Mouse (Mus musculus): Measurements from ENCODE around the gene Ddx46. TPM values are rescaled to one million over a fixed set of nuclear protein-coding genes. Genes with fewer than 3 reads are reported as not detected.
"Not testable (repeated sequence)": the region's sequence is repeated elsewhere in the genome, so short reads cannot be mapped to it uniquely, and the experiment has no call there.

Ddx46 gene
- polyA plus RNA-seq, 1 experiment from 2014 or later: 28.2 TPM

DNA sequence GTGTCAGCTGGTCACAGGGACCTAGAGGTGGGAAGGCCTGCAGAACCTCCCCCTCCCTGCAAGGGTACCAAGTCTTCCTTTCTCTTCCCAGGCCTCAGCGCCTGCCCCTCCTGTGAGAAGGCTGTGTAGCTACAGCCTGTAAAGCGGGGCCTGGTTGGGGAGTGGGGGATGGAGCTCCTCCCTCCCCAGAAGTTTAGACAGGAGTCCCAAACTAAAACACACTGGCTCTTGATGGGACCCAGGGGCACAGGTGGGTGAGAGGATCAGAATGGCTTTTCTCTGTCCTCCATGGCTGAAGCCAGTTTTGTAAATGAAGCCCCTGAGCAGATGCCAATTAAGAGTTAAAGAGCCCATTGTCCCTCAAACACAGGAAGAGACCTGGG is 27.2 kb upstream of the Ddx46 start:
- Histone ChIP-seq H3K4me2 (no peak overlapping the region), H3K27me3 (replicated peaks) (no peaks in the 10 kb centered on the region), H3K4me3 (no peak overlapping the region), H3K9me3 (replicated peaks) (no peaks in the 10 kb centered on the region), H3K9ac (no peak overlapping the region), H3K36me3 (peaks cover 64% of the 10 kb centered on the region), H3K27ac (no peak overlapping the region), H3K4me1 (no peaks in the 10 kb centered on the region)
- no peak for ATAC-seq
- 78% methylated on average over 2 of the region's 2 CpGs for WGBS (ENCODE audit: insufficient replicate concordance)

- no peak overlapping the region for H3K4me3 ChIP-seq
Observed at GRCm38 (mm10) chr13:55611996-55612395, 22.8 kb upstream of the Ddx46 start.

DNA sequence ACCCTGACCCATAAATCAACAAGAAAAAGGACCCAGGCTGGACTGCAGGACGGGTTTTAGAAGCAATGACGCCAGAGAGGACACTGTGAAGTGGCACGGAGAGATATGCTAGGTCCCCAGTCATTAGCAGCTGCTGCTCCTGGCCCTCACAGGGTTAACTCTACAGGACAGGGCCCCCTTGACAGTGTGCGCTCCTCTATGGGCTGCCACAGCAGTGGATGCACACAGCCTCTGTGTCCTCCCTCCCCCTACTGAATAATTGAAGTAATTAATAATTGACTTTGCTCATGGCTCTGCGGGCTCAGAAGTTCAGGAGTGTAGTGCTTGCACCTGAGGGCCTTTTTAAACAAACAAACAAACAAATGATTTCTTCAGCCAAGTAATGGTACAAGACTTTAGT is 21.4 kb upstream of the Ddx46 start:
- WGBS (ENCODE audit: insufficient replicate concordance): 57% methylated on average over 5 of the region's 5 CpGs
- ATAC-seq: no peak
- H3K4me3 ChIP-seq: no peak overlapping the region
- no peaks in the 10 kb centered on the region for H3K27me3 ChIP-seq (replicated peaks)
- no peaks in the 10 kb centered on the region for H3K4me1 ChIP-seq
- no peaks in the 10 kb centered on the region for H3K9me3 ChIP-seq (replicated peaks)
- H3K27ac ChIP-seq: no peak overlapping the region
- H3K9ac ChIP-seq: no peak overlapping the region
- H3K4me2 ChIP-seq: no peak overlapping the region
- peaks cover 26% of the 10 kb centered on the region for H3K36me3 ChIP-seq

More at GRCm38 (mm10) chr13:55611996-55612395, 22.8 kb upstream of the Ddx46 start:
- H3K36me3 ChIP-seq: peaks cover 40% of the 10 kb centered on the region
- ATAC-seq: no peak
- H3K27me3 ChIP-seq (replicated peaks): no peaks in the 10 kb centered on the region
- no peak overlapping the region for H3K9ac ChIP-seq
- WGBS (ENCODE audit: insufficient replicate concordance): 72% methylated on average over 7 of the region's 7 CpGs
- H3K9me3 ChIP-seq (replicated peaks): no peaks in the 10 kb centered on the region
- no peak overlapping the region for H3K4me2 ChIP-seq
- H3K4me1 ChIP-seq: no peaks in the 10 kb centered on the region
- no peak overlapping the region for H3K27ac ChIP-seq

- H3K27ac ChIP-seq: no peak overlapping the region
- H3K4me2 ChIP-seq: no peak overlapping the region
- 57% methylated on average over 4 of the region's 4 CpGs for WGBS (ENCODE audit: insufficient replicate concordance)
- no peak overlapping the region for H3K9ac ChIP-seq
- no peaks in the 10 kb centered on the region for H3K27me3 ChIP-seq (replicated peaks)
- H3K36me3 ChIP-seq: no peaks in the 10 kb centered on the region
- no peaks in the 10 kb centered on the region for H3K9me3 ChIP-seq (replicated peaks)
- ATAC-seq: no peak
- H3K4me1 ChIP-seq: peaks cover 24% of the 10 kb centered on the region
- H3K4me3 ChIP-seq: no peak overlapping the region
Observed at GRCm38 (mm10) chr13:55619328-55619727, 15.5 kb upstream of the Ddx46 start.

DNA sequence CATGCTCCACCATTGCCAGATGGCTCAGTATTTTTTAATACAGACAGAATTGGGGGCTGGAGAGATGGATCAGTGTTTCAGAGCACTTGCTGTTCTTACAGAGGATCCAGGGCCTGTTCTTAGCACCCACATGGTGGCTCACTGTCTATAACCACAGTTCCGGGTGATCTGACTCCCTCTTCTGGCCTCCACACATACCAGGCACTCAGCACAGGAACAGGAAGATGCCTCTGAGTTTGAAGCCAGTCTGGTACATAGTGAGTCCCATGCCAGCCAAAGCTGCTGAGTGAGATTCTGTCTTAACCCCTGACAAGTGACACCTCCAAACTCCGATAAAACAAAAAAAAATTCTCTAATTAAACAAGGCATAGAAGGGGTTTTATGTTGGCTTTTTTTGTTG is 14.6 kb upstream of the Ddx46 start:
- Histone ChIP-seq H3K36me3 (peaks cover 9% of the 10 kb centered on the region), H3K4me2 (no peak overlapping the region), H3K4me1 (peaks cover 32% of the 10 kb centered on the region), H3K9me3 (replicated peaks) (no peaks in the 10 kb centered on the region), H3K9ac (no peak overlapping the region), H3K27ac (no peak overlapping the region), H3K27me3 (replicated peaks) (no peaks in the 10 kb centered on the region), H3K4me3 (no peak overlapping the region)
- 70% methylated on average over 2 of the region's 2 CpGs for WGBS (ENCODE audit: insufficient replicate concordance)
- ATAC-seq: no peak

DNA sequence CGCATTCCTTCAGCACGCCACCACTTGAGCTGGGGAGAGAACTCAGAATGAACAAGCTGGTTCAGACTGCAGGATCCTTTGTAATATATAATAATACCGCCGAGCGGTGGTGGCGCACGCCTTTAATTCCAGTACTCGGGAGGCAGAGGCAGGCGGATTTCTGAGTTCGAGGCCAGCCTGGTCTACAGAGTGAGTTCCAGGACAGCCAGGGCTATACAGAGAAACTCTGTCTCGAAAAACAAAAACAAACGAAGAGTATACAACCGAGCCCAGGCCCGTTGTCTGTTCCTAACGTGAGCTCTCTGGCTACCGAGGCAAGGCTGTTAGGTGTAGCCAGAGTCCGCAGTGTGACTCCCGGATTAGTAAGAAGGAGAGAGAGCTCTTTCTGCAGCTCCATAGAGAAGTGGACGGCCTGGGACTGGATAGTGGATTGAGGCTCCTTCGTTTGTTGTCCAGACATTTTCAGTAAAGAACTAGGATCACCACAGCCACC is 12.6 kb upstream of the Ddx46 start:
- 10% methylated on average over 20 of the region's 20 CpGs for WGBS (ENCODE audit: insufficient replicate concordance)
- peak overlapping the region; percentile 85 for H3K27ac ChIP-seq
- H3K4me1 ChIP-seq: peaks cover 32% of the 10 kb centered on the region

GRCm38 (mm10) chr13:55622649-55623541 is 11.9 kb upstream of the Ddx46 start, which contains the start of gene Caml:
Gene Caml (plus strand): TSS chr13:55623005.
- Histone ChIP-seq H3K27ac (peak within 1 kb of the TSS; percentile 85), H3K27me3 (replicated peaks) (no peaks in the 10 kb centered on the region), H3K4me2 (peak within 1 kb of the TSS; percentile 78), H3K4me1 (peaks cover 32% of the 10 kb centered on the region), H3K9ac (peak within 1 kb of the TSS; percentile 85), H3K36me3 (peaks cover 32% of the 10 kb centered on the region), H3K9me3 (replicated peaks) (no peaks in the 10 kb centered on the region), H3K4me3 (peak within 1 kb of the TSS; percentile 86)
- under 1% methylated on average over 59 of the region's 59 CpGs for WGBS (ENCODE audit: insufficient replicate concordance)
- peak; percentile 99 for ATAC-seq

More for the DNA sequence above, 12.6 kb upstream of the Ddx46 start:
- H3K9ac ChIP-seq: peak overlapping the region; percentile 85
- H3K4me2 ChIP-seq: peak overlapping the region; percentile 78
- peak overlapping the region; percentile 86 for H3K4me3 ChIP-seq
- H3K9me3 ChIP-seq (replicated peaks); ATAC-seq; H3K27me3 ChIP-seq (replicated peaks): not testable (repeated sequence)
- peaks cover 28% of the 10 kb centered on the region for H3K36me3 ChIP-seq

GRCm38 (mm10) chr13:55635146-55635571 is 332 bp downstream of the Ddx46 start:
- peaks cover 28% of the 10 kb centered on the region for H3K4me1 ChIP-seq
- peak; percentile 56 for ATAC-seq
- no peaks in the 10 kb centered on the region for H3K9me3 ChIP-seq (replicated peaks)
- under 1% methylated on average over 40 of the region's 40 CpGs for WGBS (ENCODE audit: insufficient replicate concordance)
- peak overlapping the region; percentile 88 for H3K9ac ChIP-seq
- peak overlapping the region; percentile 90 for H3K4me2 ChIP-seq
- H3K27ac ChIP-seq: peak overlapping the region; percentile 65; the same call in 1 of the 2 replicates
- no peaks in the 10 kb centered on the region for H3K27me3 ChIP-seq (replicated peaks)
- H3K4me3 ChIP-seq: peak overlapping the region; percentile 95
- peaks cover 66% of the 10 kb centered on the region for H3K36me3 ChIP-seq

DNA sequence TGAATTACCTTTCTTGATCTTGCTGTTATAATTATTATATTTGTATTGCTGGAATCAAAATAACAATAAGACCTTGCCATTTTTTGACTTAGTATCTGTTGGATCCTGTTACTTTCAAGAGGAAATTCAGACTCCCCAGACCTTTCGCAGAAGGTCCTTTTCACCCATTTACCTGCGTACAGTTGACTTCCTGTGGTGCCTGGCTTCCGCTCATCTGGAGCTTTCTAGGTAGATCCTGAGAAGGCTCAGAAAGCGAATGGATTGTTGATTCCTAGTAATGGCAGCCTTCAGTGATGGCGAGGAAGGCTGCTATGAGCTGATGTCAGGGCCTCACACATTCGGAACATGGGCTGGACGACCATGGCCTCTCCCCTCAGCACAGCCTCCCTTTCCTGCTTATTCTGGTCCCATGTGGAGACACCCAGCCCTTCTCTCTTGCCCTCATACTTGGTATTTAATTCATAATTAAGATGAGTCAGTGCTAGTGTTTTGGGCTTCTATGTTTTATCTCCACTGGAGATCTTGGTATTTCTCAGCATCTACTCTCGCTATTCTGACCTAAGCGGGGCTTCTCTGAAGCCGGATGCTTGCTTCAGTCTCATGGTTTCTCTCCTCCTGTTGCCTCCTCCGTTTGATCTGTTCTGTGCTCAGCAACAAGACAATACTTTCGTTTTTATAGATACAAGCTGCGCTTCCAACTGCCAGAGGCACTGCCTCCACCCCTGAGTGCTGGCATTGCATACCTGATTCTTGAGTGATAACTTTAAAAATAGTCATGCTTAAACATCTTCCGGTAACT is 1.6 kb downstream of the Ddx46 start:
- ATAC-seq: no peak
- Histone ChIP-seq H3K4me2 (peak overlapping the region; percentile 90), H3K27ac (no peak overlapping the region), H3K27me3 (replicated peaks) (no peaks in the 10 kb centered on the region), H3K9me3 (replicated peaks) (no peaks in the 10 kb centered on the region), H3K9ac (0 out of 2 replicates have a peak overlapping the region, but pooled peaks have one; percentile 29), H3K4me3 (peak overlapping the region; percentile 95), H3K36me3 (peaks cover 70% of the 10 kb centered on the region), H3K4me1 (peaks cover 28% of the 10 kb centered on the region)
- 83% methylated on average over 14 of the region's 14 CpGs for WGBS (ENCODE audit: insufficient replicate concordance)

DNA sequence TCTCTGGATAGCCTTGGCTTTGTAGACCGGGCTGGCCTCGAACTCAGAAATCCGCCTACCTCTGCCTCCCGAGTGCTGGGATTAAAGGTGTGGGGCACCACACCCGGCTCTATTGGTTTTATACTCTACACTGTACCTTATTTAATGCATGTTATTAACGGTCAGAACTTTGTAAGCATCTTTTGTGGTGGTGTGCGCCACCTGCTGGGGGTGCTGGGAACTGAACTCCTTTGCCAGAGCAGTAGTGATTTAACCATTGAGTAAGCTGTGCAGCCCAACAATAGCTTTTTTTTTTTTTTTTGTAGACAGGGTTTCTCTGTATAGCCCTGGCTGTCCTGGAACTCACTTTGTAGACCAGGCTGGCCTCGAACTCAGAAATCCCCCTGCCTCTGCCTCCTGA is 5.7 kb downstream of the Ddx46 start:
- Histone ChIP-seq H3K36me3 (peaks cover 82% of the 10 kb centered on the region), H3K4me1 (peaks cover 21% of the 10 kb centered on the region)
- not testable (repeated sequence) for H3K4me3 ChIP-seq; H3K4me2 ChIP-seq; H3K27ac ChIP-seq; H3K27me3 ChIP-seq (replicated peaks); ATAC-seq; H3K9ac ChIP-seq; H3K9me3 ChIP-seq (replicated peaks)
- 43% methylated on average over 8 of the region's 8 CpGs for WGBS (ENCODE audit: insufficient replicate concordance)

DNA sequence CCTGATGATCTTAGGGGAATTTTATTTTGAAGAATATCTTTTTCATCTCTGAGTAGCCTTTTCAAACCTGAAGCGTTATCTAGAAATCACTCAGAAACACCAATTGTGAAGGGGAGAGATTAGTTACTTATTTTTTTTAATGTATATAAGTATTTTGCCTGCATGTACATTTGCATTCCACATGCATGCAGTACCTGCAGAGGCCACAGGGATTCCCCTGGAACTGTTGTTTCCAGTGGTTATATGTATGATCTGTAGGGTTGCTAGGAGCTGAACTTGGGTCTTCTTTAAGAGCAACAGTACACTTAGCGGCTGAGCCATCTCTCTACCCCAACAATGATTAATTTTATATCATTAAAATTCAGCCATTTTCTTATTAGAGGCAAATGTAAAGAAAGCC is 9.7 kb downstream of the Ddx46 start:
- Histone ChIP-seq H3K9me3 (replicated peaks) (no peaks in the 10 kb centered on the region), H3K9ac (no peak overlapping the region), H3K4me1 (no peaks in the 10 kb centered on the region), H3K36me3 (peaks cover 88% of the 10 kb centered on the region), H3K27me3 (replicated peaks) (no peaks in the 10 kb centered on the region), H3K4me2 (no peak overlapping the region), H3K4me3 (no peak overlapping the region), H3K27ac (no peak overlapping the region)
- WGBS (ENCODE audit: insufficient replicate concordance): 87% methylated on average over 2 of the region's 2 CpGs
- ATAC-seq: no peak

GRCm38 (mm10) chr13:55650098-55650497 is 15.3 kb downstream of the Ddx46 start:
- 88% methylated on average over 12 of the region's 12 CpGs for WGBS (ENCODE audit: insufficient replicate concordance)
- no peak for ATAC-seq
- Histone ChIP-seq H3K27me3 (replicated peaks) (no peaks in the 10 kb centered on the region), H3K9me3 (replicated peaks) (no peaks in the 10 kb centered on the region), H3K4me1 (peaks cover 6% of the 10 kb centered on the region), H3K9ac (no peak overlapping the region), H3K36me3 (peaks cover 100% of the 10 kb centered on the region), H3K27ac (no peak overlapping the region), H3K4me2 (no peak overlapping the region), H3K4me3 (no peak overlapping the region)

Data from liver, embryonic 12.5 days (tissue).